Mouse (Mus musculus) granulocyte monocyte progenitor cell, adult 5-6 weeks (primary cell): ENCODE data around the gene Tprgl. TPM values are rescaled to one million over a fixed set of nuclear protein-coding genes. Genes with fewer than 3 reads are reported as not detected.

ENCODE experiments used
- ATAC-seq: replicated peaks from 2 replicates; pipeline ENCODE4 v1.8.0; 2016; ENCODE audit warnings: mild to moderate bottlenecking, moderate TSS enrichment, inconsistent platforms; ENCODE audit not compliant: poor library complexity, severe bottlenecking
- total RNA-seq, 2 experiments: library from RNA; stranded (forward) in 1 of 2; stranded (reverse) in 1 of 2; fragments of 200-712, 200-1000 nt in 1 of 2; fragments of >200 nt in 1 of 2; fragmentation: Nextera tagmentation in 1 of 2; gene quantifications; 2 replicates each; pipeline ENCODE4 v1.2.3; 2014 to 2017

Tprgl gene
- total RNA-seq, 2 experiments from 2014 or later: 28.9 to 52.5 TPM

DNA sequence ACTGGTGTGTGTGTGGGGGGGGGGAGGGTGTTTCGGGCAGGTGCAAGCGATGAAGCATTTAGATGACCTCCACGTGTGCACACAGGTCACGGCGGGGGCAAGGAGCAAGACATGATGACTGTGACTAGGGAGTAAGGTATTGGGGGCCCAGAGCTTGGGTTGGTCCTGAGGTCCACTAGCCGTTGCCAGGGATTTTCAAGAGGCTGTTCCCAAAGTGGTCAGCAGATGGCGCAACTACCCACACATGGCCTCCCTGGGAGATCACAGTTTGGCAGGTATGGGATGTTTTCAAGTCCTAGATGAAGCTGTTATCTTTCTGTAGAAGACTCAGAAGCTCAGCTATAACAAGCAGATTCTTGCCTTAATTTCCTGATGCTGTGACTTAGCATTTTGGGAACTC lies 2.8 kb upstream of the Tprgl start:
- peak; percentile 23 for ATAC-seq

DNA sequence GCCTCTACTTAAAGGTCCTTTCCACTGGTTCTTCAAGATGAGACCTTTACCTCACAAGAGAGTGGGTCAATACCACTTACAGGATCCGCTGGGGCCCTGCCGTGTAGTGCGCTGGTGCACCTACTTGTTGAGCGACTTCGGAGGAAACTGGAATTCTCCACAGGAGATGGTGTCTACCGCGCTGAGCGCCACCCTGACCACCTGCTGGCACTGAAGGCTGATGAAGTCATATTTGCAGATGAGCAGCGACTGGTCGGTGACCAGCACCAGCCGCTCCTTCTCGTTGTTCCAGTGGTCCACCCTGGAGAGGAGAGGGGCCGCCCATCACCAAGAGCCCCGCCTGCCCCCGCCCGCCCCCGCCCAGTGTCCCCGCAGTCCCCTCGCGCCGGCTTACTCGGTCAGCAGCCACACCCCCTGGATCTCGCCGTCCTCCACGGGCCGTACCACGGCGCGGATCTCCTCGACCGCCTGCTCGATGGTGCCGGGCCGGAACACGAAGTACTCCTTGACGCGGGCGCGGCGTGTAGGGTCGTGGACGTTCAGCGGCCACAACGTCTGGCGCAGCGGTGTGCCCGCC lies 417 bp downstream of the Tprgl start:
- ATAC-seq: peak; percentile 26

GRCm38 (mm10) chr4:154159002-154159401 lies 1.5 kb downstream of the Tprgl start:
- ATAC-seq: peak; percentile 57

- ATAC-seq: no peak
Measured at GRCm38 (mm10) chr4:154157970-154158662, 2.4 kb downstream of the Tprgl start.

DNA sequence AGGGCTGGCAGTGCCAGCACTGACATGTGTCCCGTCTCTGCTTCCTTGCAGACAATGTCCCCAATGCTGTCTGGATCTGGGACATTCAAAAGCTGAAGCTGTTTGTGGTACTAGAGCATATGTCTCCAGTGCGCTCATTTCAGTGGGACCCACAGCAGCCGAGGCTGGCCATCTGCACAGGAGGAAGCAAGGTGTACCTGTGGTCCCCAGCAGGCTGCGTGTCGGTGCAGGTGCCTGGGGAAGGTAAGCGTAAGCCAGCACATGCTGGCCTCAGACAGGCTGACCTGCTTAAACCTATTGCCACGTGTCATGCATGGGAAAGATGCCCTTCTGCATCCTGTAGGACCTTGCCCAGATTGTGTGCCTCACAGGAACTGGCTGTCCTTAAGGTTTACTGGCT lies 4.4 kb downstream of the Tprgl start:
- ATAC-seq: no peak

- ATAC-seq: no peak
Measured at GRCm38 (mm10) chr4:154154104-154154503, 6.4 kb downstream of the Tprgl start.

GRCm38 (mm10) chr4:154146342-154146741 lies 14.1 kb downstream of the Tprgl start:
- ATAC-seq: no peak

DNA sequence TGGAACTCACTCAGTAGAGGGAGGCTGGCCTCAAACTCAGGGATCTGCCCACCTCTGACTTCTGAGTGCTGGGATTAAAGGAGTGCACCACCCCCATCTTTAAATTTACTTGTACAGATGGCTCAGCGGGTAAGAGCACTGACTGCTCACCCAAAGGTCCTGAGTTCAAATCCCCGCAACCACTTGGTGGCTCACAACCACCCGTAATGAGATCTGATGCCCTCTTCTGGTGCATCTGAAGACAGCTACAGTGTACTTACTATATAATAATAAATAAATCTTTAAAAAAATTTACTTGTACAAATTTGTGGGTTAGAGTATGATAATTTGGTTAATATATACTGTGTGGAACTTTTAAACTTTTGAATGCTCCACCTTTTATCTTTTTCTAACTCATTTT lies 15.8 kb downstream of the Tprgl start:
- no peak for ATAC-seq

- peak; percentile 95 for ATAC-seq
Measured at GRCm38 (mm10) chr4:154142211-154143040, 18.0 kb downstream of the Tprgl start, which contains the start of gene Wrap73. Gene Wrap73, plus strand, starts transcription at chr4:154142372.

DNA sequence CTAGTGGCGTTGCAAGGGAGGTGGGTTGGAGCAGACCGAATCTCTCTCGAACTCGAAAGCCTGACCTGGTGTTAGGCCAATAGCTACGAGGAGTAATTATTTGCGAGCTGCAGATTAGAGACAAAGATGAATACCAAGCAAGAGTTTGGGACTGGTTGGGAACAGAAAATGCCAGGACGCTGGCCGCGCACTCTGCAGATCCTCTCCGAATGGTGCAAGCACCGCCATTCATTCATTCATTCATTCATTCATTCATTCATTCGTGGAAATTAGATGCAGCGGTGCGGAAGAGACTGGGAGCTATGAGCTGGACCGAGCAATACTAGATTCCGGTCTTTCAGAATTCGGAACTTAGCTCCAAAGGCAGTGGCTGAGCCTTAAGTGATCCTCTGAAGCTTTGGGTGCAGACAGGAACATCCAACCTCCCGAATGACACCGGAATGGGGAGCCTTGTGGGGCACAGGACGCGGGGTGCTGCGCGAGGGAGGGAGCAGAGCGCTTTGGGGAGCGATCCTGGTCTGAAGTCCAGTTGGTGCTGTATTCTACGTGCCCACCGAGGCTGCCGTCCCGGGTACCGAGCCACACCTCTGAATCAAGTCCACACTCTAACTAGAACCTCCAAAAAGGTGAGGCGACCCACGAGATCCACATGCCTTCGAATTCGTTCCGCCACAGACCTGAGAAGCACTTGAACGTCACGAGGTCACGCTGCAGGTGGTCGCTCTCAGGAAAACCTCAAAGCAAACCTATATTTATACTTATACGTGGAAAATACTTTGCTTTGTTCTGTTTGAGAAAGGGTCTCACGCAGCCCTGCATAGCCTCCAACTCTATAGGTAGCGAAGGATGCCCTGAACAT lies 19.2 kb downstream of the Tprgl start:
- no peak for ATAC-seq

DNA sequence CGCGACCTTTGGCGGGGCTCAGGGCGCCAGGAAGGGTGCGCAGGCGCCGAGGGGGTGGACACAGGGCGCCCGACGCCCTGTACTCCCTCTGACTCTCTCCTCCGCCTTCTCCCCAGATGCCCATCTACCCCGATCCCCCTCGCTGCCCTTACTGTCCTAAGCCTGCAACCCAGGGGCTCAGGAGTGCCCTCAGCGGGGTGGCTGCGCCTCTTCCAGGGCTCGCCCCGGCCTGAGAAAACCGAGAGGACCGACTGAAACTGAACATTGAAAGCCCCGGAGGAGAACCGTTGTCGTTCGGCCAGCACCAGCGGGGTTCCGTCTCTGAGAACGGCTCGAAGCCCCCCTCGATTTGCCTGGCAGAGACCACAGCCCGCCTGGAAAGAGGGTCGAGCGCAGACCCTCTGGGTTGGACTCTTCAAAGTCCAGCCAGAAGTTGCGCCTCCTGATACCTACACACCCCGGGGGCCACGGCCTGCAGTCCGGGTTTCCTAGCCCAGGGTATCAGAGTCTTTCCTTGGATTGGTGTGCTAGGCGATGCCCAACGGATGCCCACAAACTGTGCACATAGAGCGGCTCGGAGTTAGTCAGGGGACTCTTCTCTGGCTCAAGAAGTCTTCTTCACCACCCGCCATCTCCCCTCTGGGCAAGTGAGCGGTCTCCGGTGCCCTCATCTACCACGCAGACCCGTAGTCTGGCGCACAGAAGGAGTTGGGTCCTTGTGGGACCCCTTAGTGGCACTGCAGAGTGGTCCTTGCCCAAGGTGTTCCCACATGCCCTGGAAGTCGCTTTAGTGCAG lies 20.1 kb downstream of the Tprgl start:
- ATAC-seq: no peak

- 0 out of 2 replicates have a peak, but pooled peaks have one; percentile 1 for ATAC-seq
Measured at GRCm38 (mm10) chr4:154140182-154140212, 20.5 kb downstream of the Tprgl start, which contains the start of gene Trp73. Gene Trp73, minus strand, starts transcription at chr4:154140208.

DNA sequence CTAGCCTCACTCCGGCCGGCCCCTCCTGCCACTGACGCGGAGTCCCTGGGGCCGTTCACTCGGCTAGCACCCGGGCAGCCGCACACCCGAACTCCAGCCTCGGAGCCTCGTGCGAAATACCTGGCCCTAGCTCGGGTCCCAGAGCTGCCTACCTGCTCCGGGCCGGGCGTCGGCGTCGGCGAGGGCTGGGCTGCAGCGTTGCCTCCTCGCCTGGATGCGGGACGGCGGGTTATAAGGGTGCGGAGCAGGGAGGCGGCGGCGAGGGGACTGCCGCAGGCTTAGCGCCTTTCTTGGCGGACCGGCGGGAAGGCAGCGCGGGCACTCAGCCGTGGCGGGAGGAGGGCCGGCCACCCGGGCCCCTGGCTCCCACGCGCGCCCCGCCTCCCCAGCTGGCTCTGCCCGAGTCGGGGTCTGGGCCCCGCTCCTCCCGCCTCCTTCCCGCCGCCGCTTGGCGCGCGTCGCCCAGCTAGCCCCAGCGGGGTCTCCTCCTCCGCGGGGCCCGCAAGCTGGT lies 20.7 kb downstream of the Tprgl start:
- ATAC-seq: peak; percentile 1; the same call in 1 of the 2 replicates

DNA sequence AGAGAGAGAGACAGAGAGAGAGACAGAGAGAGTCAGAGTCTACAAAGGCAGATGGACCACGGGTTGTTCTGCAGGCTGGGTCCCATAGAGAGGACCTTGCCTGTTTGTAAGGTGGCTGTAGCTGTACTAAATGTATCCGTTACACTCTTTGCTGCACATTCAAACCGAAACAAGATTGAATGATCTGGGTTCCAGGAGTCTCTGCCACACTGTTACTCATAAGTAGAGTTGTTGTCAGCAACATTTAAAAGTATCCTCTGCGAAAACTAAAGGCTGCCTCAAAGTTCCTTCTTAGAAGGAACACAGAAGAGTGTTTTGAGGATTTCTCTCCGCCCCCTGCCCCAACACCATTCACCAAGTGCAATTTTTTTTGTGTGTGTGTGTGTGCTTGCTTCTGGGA lies 23.3 kb downstream of the Tprgl start:
- no peak for ATAC-seq

GRCm38 (mm10) chr4:154134803-154135202 lies 25.7 kb downstream of the Tprgl start:
- ATAC-seq: no peak

DNA sequence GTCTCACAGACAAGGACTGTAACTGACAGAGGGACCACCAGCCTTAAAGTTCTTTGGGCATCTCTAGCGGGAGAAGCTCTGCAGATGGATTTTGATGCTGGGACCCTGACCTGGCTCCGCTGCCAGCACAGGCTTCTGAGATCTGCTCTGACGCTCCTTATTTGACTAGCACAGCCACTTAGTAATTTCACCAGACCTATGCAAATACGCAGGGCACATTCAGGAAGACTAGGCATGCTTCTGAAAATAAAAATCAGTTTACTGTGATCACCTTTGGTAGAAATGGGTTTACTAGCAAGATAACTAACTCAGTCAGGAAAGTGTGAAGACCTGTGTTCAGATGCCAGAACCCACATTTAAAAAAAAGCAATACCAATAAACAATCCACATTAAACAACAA lies 28.6 kb downstream of the Tprgl start:
- no peak for ATAC-seq

DNA sequence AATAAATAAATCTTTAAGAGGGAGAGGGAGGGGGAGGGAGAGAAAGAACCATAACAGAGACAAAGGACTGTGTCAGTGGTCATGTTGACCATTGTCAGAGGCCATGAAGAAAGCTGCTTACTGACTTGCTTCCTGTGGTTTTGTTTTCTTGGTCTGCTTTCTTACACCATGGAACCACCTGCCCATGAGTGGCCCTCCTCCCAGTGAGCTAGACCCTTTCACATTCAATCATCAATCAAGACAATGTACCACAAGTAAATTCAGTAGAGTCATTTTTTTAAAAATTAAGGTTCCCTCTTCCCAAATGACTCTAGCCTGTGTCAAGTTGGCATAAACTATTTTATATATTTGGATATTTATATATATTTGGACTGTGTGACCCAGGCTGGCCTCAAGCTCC lies 30.5 kb downstream of the Tprgl start:
- ATAC-seq: no peak

DNA sequence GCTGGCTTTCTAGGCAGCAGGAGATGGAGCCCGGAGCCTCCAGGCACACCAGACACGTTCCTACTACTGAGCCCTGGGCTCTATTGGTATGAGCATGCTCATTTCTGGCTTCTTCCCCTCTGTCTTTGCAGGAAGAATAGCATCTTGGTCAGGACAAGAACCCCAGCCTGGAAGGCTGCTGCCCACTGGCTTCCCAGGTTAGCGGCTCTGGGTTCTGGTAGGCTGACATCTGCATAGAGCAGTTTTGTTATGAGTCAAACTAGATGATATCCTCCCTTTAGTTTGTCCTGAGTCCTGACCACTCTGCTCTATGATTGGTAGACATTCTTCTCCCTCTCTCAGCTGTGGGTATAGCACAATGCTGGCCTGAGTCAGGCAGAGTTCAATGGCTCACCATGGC lies 33.2 kb downstream of the Tprgl start:
- ATAC-seq: no peak

- no peak for ATAC-seq
Measured at GRCm38 (mm10) chr4:154125202-154125601, 35.3 kb downstream of the Tprgl start.

GRCm38 (mm10) chr4:154123553-154123952 lies 36.9 kb downstream of the Tprgl start:
- no peak for ATAC-seq
